Mouse (Mus musculus): ENCODE data around the gene Il25.
"Not testable (repeated sequence)": the region's sequence is repeated elsewhere in the genome, so short reads cannot be mapped to it uniquely, and the experiment has no call there.

The Il25 gene

GRCm38 (mm10) chr14:54926401-54927158 is 5.9 kb upstream of the Il25 start:
- DNase-seq (ENCODE audit: low read depth in 2 of 2, low spot score in 2 of 2) = no peak

- no peak for DNase-seq (ENCODE audit: low read depth in 2 of 2, low spot score in 2 of 2)
Measured at GRCm38 (mm10) chr14:54927296-54927695, 5.2 kb upstream of the Il25 start.

GRCm38 (mm10) chr14:54929801-54930200 is 2.7 kb upstream of the Il25 start:
- DNase-seq (ENCODE audit: low read depth in 2 of 2, low spot score in 2 of 2) = no peak

GRCm38 (mm10) chr14:54930431-54930830 is 2.1 kb upstream of the Il25 start:
- DNase-seq (ENCODE audit: low read depth in 2 of 2, low spot score in 2 of 2) = no peak

GRCm38 (mm10) chr14:54935904-54936830 is 3.7 kb downstream of the Il25 start, which contains the start of gene Cmtm5:
Cmtm5 (plus strand) TSS chr14:54936261.
- no peak for DNase-seq (ENCODE audit: low read depth in 2 of 2, low spot score in 2 of 2)

GRCm38 (mm10) chr14:54936831-54937160 is 4.3 kb downstream of the Il25 start:
- DNase-seq (ENCODE audit: low read depth in 2 of 2, low spot score in 2 of 2) = no peak

GRCm38 (mm10) chr14:54937361-54938182 is 5.1 kb downstream of the Il25 start:
- DNase-seq (ENCODE audit: low read depth in 2 of 2, low spot score in 2 of 2) = no peak

- no peak for DNase-seq (ENCODE audit: low read depth in 2 of 2, low spot score in 2 of 2)
Measured at GRCm38 (mm10) chr14:54938431-54939219, 6.1 kb downstream of the Il25 start.

GRCm38 (mm10) chr14:54939434-54940175 is 7.1 kb downstream of the Il25 start:
- DNase-seq (ENCODE audit: low read depth in 2 of 2, low spot score in 2 of 2) = peak; percentile 53 to 68

- no peak for DNase-seq (ENCODE audit: low read depth in 2 of 2, low spot score in 2 of 2)
Measured at GRCm38 (mm10) chr14:54940176-54940530, 7.7 kb downstream of the Il25 start.

GRCm38 (mm10) chr14:54941024-54941978 is 8.8 kb downstream of the Il25 start:
- no peak for DNase-seq (ENCODE audit: low read depth in 2 of 2, low spot score in 2 of 2)

GRCm38 (mm10) chr14:54942479-54942878 is 10.0 kb downstream of the Il25 start:
- no peak for DNase-seq (ENCODE audit: low read depth in 2 of 2, low spot score in 2 of 2)

- no peak for DNase-seq (ENCODE audit: low read depth in 2 of 2, low spot score in 2 of 2)
Measured at GRCm38 (mm10) chr14:54943971-54944370, 11.5 kb downstream of the Il25 start.

- no peak for DNase-seq (ENCODE audit: low read depth in 2 of 2, low spot score in 2 of 2)
Measured at GRCm38 (mm10) chr14:54944939-54945338, 12.4 kb downstream of the Il25 start.

GRCm38 (mm10) chr14:54945975-54946704 is 13.6 kb downstream of the Il25 start:
- DNase-seq (ENCODE audit: low read depth in 2 of 2, low spot score in 2 of 2) = no peak

GRCm38 (mm10) chr14:54947008-54947407 is 14.5 kb downstream of the Il25 start:
- DNase-seq (ENCODE audit: low read depth in 2 of 2, low spot score in 2 of 2) = not testable (repeated sequence)

- no peak for DNase-seq (ENCODE audit: low read depth in 2 of 2, low spot score in 2 of 2)
Measured at GRCm38 (mm10) chr14:54948781-54949180, 16.3 kb downstream of the Il25 start.

GRCm38 (mm10) chr14:54950493-54950892 is 18.0 kb downstream of the Il25 start:
- DNase-seq (ENCODE audit: low read depth in 2 of 2, low spot score in 2 of 2) = no peak
